Mouse (Mus musculus): ENCODE measurements at regions not wholly inside any gene's neighbourhood (a gene's known extent, or its start where the extent isn't known, plus 50 kb on each side); places are given as distances from the start of the nearest gene placed in this dataset.
"Not testable (repeated sequence)": the region's sequence is repeated elsewhere in the genome, so short reads cannot be mapped to it uniquely, and the experiment has no call there.

- ATAC-seq (ENCODE audit: low FRiP score); H3K9ac ChIP-seq (ENCODE audit: low read length); H3K9me3 ChIP-seq (ENCODE audit: control insufficient read depth, low read length); H3K4me1 ChIP-seq (ENCODE audit: control insufficient read depth, insufficient read depth, low read length); DNase-seq (ENCODE audit: low spot score, missing footprints); H3K27me3 ChIP-seq (ENCODE audit: control insufficient read depth, insufficient read depth, low read length); H3K4me3 ChIP-seq (ENCODE audit: low read depth, low read length); H3K27ac ChIP-seq (ENCODE audit: low read depth, low read length); H3K4me2 ChIP-seq; H3K36me3 ChIP-seq (ENCODE audit: control insufficient read depth, insufficient read depth, low read length): not testable (repeated sequence)
- 91% methylated on average over 10 of the region's 10 CpGs for WGBS
These were observed 138.4 kb upstream of the Samt2 start for GRCm38 (mm10) chrX:154717526-154717925.

- WGBS = 34% methylated on average over 16 of the region's 27 CpGs
- ATAC-seq (ENCODE audit: low FRiP score) = peak; percentile 82
These were observed 134.6 kb upstream of the Samt2 start for GRCm38 (mm10) chrX:154713641-154714255.

DNA sequence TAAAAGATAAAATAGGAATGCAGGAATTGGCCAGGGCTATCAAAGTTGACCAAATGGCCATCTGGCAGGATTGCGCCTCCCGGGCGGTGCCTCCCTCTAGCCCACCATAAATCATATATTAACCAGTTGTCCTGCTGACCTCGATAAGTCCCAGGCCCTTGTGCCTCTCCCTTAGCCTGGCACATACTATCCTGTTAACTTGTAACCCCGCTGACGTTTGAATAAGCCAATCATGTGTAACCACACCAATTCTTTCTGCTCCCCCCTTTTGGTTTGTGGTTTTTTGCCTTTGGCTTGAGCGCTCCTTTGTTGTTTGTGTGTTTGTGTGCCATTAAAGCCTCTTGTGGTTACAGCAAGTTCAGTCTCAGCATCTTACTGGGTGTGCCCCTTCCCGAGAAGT is 133.4 kb upstream of the Samt2 start:
- H3K9me3 ChIP-seq (ENCODE audit: control insufficient read depth, low read length); H3K36me3 ChIP-seq (ENCODE audit: control insufficient read depth, insufficient read depth, low read length); H3K27me3 ChIP-seq (ENCODE audit: control insufficient read depth, insufficient read depth, low read length); H3K27ac ChIP-seq (ENCODE audit: low read depth, low read length); H3K4me3 ChIP-seq (ENCODE audit: low read depth, low read length); H3K4me1 ChIP-seq (ENCODE audit: control insufficient read depth, insufficient read depth, low read length); DNase-seq (ENCODE audit: low spot score, missing footprints); H3K4me2 ChIP-seq; ATAC-seq (ENCODE audit: low FRiP score); H3K9ac ChIP-seq (ENCODE audit: low read length): not testable (repeated sequence)
- 95% methylated on average over 8 of the region's 8 CpGs for WGBS

More at GRCm38 (mm10) chrX:154713641-154714255, 134.6 kb upstream of the Samt2 start:
- Histone ChIP-seq H3K9me3 (ENCODE audit: control insufficient read depth, low read length) (no peaks in the 10 kb centered on the region), H3K9ac (ENCODE audit: low read length) (peak overlapping the region; percentile 24; the same call in 1 of the 2 replicates), H3K27ac (ENCODE audit: low read depth, low read length) (no peak overlapping the region), H3K4me1 (ENCODE audit: control insufficient read depth, insufficient read depth, low read length) (no peaks in the 10 kb centered on the region), H3K4me3 (ENCODE audit: low read depth, low read length) (peak overlapping the region; percentile 20), H3K4me2 (peak overlapping the region; percentile 38), H3K27me3 (ENCODE audit: control insufficient read depth, insufficient read depth, low read length) (no peaks in the 10 kb centered on the region), H3K36me3 (ENCODE audit: control insufficient read depth, insufficient read depth, low read length) (no peaks in the 10 kb centered on the region)
- DNase-seq (ENCODE audit: low spot score, missing footprints) = no peak

DNA sequence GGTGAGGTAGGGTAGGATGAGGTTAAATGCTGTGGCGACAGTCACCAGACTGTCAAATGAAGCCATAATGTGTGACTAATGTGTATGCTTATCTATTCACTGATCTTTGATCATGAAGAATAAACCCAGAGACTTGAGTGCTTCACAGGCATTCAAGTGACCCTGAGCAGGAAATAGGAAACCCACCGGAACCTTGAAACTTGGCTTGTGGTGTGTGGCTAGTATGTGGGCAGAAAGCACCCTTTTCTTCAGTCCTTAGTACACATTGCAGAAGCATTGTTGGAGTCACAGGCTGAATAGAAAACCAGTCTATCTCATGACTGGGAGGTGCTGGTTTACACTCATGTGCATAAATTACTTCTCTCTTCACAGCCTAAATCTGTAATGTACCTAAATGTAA is 91.4 kb upstream of the Samt2 start:
- not testable (repeated sequence) for H3K27me3 ChIP-seq (ENCODE audit: control insufficient read depth, insufficient read depth, low read length); DNase-seq (ENCODE audit: low spot score, missing footprints)

More for the DNA sequence above, 91.4 kb upstream of the Samt2 start:
- WGBS = 95% methylated on average over 1 of the region's 2 CpGs
- not testable (repeated sequence) for H3K9ac ChIP-seq (ENCODE audit: low read length); H3K4me3 ChIP-seq (ENCODE audit: low read depth, low read length); H3K9me3 ChIP-seq (ENCODE audit: control insufficient read depth, low read length); H3K27ac ChIP-seq (ENCODE audit: low read depth, low read length); H3K36me3 ChIP-seq (ENCODE audit: control insufficient read depth, insufficient read depth, low read length); H3K4me2 ChIP-seq; ATAC-seq (ENCODE audit: low FRiP score); H3K4me1 ChIP-seq (ENCODE audit: control insufficient read depth, insufficient read depth, low read length)

All from midbrain, embryonic 11.5 days (tissue).